Mouse (Mus musculus) cerebellum, postnatal 4 days (tissue): ENCODE data around the gene Tmigd1.

Experiments used
- DNase-seq, 2 experiments: peaks; one replicate each; pipeline ENCODE4 v3.0.0; 2022; ENCODE audit warnings: low spot score in 2 of 2, mixed read lengths in 1 of 2

The Tmigd1 gene

DNA sequence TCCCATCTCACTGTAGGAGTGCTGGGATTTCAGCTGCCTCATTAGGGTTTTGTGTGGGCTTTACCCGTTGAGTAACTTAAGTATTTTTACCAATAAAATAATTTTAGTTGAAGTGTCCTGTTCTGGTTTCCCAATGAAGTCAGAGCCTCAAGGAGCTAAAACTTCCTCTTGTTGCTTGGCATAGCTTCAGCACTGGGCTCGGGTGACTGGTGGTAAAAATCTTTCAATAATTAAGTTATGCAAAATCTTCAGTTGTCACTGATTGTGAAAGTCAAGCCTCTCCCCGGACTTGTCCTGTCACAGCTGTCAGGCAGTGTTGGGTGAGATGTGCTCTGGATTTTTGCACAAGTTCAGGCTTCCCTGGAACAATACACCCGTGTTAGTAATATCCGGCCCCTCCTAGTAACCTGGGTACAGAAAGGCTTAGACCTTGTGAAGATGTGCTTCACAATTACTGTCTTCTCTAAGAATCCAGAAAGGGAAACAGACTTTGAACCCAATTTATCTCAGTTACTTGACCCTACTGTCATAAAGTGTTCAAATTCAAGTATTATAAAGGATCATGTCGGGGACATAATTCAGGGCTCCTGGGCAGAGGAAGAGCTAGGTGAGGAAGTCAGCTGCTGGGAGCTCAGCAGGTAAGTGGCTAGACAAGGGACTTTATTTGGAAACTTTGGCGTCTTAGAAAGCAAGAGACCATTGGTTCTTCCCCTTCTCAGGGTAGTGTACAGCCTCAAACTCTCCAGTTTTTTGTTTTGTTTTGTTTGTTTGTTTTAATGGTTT is at the start of gene Tmigd1:
Tmigd1 (plus strand) TSS at position 581 of the 783 bp plus-strand sequence.
- DNase-seq: no peak

DNA sequence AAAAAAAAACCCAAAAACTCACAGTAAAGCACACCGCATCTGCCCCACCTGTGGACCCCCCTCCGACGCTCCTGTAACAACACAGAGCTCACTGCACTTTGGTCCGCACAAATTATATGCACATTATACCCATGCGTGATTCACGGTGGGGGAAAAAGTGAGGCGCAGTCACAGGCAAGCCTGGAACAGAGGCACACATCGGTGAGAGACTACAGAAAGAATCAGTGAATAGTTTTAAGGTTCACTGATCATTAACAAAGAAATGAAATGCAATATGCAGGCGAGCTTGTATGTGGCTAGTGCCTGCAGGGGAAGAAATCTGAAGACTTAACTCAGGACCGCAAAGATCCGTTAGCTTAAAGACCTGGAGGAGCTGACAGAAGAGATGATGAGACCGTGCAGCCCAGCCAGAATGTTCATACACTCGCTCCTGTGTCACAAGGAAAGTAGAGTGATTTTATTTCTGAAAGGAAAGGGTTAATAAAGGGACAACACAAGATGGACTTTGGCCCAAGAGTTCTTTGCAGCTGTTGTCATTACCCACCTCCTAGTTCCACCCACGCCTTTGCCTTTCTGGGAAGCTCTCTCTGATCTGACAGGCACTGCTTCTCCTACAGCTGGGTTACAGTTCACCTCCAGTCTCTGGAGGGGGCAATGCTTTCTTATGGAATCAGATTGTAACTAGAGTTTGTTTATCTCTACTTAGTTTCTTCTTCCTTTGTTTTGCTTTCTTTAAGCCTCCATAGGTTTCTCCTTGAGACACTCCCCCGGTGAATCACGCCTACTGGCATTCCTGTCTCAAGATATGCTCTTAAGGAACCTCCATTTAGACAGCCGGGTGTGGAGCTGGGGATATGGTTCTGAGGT is 47.3 kb upstream of the Tmigd1 start:
- DNase-seq: no peak

DNA sequence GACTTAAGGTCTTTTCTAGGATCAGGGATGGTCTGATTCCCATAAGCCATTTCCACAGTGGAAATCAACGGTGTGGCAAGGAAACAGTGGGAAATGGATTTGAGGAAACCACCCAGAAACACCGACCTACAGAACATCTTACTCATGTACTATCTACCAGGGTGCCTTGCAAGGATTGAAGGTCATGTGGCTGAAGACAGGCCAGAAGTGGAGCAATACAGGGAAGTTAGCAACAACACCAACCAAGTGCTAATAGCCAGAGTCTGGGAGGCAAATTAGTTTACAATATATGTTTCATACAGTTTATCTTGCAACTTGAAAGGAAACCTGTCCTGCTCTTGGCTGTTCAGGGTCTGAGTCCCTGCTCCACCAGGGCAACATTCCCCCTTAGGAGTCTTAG is 45.4 kb upstream of the Tmigd1 start:
- no peak for DNase-seq

GRCm38 (mm10) chr11:76857111-76857510 is 44.8 kb upstream of the Tmigd1 start:
- DNase-seq: no peak

DNA sequence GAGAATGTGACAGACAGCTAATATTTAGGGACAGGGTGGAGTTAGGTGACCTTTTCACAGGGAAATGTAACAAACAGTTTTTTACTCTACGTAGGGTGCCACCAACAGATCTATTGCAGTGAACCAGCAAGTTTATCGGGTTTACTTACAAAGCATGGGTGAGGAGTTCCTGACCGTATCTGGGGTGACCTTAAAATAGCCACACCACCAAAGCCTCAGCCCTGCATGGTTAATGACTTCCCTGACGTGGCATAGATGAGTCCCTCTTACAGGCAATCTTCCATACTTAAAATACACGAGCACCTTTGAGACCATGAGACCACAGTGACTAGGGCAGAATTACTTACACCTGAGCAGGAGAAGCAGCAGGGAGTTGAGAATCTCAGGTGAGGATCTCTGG is 43.2 kb upstream of the Tmigd1 start:
- no peak for DNase-seq

DNA sequence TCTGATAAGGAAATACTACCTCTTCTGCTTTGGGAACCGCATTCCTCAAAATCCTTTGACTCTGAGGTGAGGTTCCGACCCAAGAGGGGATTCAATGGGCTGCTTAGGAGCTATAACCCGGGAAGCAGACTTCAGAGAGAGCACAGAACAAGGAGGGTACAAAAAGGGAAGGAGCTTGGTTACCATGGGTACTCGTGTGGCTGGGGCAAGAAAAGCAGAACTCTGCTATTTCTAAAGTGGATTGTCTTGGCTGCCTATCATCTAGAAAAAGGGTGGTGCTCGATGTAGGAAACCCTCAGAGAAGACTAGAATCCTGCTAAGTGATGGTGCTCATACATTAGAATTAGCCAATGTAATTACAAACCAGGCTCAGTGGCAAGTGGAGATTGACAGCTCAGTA is 42.7 kb upstream of the Tmigd1 start:
- no peak for DNase-seq

- DNase-seq: no peak
Observed at GRCm38 (mm10) chr11:76861185-76861584, 40.8 kb upstream of the Tmigd1 start.

DNA sequence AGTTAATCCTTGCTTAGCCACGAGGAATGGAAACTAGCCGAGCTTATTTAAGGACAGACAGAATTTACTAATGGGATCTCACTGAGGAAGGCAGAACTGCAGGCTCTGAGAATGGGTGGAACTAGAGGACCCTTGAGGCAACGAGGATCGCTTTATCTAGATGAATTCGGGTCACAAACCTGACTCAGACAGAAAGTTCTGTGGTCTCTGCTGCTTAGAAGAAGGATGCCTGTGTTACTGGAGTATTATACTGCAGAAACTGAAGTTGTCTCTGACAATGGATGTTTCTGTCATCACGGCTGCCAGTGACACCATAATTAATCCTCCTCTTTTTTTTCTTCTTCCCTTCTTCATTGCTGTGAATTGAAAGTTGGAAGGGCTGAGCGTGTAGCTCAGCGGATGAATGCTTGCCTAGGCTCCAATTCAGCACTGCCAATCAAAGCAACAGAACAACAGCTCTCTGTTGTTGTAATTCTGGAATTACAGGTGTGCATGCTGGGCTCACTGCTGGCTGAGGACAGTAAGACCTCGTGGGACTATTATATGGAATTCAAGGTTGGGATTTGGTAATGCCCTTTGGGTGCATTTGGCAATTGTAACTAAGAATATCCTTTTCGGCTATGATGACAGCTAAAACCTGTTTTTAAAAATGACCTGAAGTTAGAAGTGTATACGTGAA is 29.3 kb upstream of the Tmigd1 start:
- DNase-seq: no peak

GRCm38 (mm10) chr11:76873865-76874264 is 28.1 kb upstream of the Tmigd1 start:
- no peak for DNase-seq

GRCm38 (mm10) chr11:76874766-76875165 is 27.2 kb upstream of the Tmigd1 start:
- no peak for DNase-seq

GRCm38 (mm10) chr11:76879816-76880215 is 22.1 kb upstream of the Tmigd1 start:
- DNase-seq: no peak

DNA sequence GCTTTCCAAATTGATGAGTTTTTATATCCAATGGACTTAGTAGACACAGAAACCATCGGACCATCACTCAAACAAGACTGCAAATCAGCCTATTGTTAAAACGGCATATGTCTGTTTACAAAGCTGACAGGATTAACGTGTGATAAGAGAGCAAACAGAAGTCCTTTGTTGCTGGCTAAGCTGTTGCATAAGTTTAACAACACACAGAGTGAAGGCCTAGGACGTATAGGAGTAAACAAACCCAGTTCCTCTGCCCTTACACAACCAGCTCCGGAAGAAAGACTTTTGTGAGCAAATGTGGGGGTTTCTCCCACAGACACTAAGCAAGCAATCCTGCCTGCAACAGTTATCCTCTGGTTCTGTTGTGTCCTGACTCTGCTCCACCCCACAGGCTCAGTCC is 17.5 kb upstream of the Tmigd1 start:
- DNase-seq: no peak

DNA sequence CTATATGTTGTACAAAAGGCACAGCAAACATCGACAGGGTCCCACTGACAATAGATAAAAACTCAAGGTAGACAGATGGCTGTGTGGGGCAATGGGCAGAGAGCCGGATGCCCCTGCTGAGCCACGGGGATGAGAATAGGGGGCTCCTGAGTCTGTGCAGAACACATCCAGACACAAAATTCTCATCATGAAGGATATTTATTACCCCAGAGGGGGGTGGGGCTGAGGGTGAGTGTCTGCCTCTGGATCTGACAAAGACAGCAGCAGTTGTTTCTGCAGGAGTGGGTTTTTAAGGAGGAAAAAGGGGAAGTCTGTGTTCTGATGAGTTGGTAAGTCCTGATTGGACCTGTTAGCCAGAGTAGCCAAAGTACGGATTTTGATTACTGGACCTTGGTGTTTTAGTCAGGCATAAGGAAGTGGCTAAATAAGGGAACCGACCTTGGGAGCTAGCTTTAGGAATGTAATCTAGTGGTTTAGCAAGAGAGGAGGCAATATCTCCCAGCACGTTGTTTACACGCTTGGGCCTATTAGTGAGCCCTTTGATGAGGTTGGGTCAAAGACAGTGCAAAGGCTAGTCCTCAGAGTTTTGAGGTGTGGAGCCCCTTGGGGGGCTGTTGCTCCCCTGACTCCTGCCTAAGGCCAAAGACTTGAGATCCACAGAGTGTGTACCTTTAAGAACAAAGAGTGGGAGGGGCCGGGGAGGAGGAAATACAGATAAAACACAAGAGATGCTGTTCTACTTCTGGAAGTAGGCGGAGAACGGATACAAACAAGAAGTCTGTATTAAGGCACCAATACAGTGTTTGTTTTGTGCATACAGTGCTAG is 12.4 kb upstream of the Tmigd1 start:
- no peak for DNase-seq

GRCm38 (mm10) chr11:76891171-76891570 is 10.8 kb upstream of the Tmigd1 start:
- no peak for DNase-seq

GRCm38 (mm10) chr11:76891738-76892349 is 10.1 kb upstream of the Tmigd1 start:
- no peak for DNase-seq

DNA sequence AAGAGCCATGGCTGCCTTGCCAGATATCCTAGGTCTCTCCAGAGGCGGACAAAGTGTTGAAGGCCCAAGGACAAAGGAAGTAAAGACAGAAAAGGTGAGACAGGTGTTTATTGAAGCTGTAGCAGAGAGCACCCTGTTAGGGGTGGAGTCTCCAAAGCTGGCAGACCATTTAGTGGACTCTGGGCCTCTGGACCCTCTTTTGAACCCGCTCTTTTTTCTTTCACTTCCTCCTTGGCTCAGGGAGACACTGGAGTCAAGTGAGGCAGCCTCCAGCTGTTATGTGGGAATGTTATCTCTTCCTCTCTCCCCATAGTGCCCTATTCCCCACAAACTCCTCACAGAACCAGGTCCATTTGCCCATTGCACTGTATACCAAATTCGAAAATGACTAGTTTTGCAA is 9.0 kb upstream of the Tmigd1 start:
- no peak for DNase-seq

GRCm38 (mm10) chr11:76893570-76893969 is 8.4 kb upstream of the Tmigd1 start:
- DNase-seq: no peak

DNA sequence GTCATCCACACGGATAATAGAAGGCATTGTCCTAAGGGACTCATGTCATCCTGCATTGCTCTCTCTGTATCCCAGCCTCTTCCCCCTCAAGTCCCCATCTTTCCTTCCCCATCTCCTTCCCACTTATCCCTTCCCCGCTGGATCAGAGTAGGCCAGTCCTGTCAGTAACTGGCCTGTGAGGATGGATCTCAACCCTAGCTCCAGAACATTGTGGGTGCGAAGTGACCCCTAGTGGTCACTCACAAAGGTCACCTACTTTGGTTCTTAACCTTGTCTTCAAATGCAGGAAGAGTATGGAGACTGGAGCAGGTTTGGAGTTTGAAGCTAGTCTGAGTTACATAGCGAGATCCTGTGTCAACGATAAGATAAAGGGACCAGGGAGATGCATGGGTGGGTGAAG is 7.7 kb upstream of the Tmigd1 start:
- peak in 1 of 2 experiments; percentile 51 for DNase-seq

- no peak for DNase-seq
Observed at GRCm38 (mm10) chr11:76896360-76896759, 5.6 kb upstream of the Tmigd1 start.

DNA sequence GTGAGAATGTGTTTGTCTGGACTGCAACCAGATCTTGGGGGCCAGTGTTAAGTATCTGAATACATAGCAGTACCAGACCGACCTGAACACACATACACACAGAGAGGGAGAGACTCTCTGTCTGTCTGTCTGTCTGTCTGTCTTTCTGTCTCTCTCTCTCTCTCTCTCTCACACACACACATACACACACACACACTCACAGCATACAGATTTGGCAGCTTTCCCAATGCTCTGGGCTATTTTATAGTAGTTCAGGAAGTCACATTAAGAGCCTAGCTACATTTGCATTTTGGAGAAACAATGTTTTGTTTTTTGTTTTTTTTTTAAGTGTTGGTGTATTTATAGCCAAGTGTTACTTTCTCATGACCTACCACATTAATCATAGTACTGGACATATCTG is 4.8 kb upstream of the Tmigd1 start:
- DNase-seq: no peak

GRCm38 (mm10) chr11:76897871-76898270 is 4.1 kb upstream of the Tmigd1 start:
- no peak for DNase-seq
